Mouse (Mus musculus): ENCODE measurements around the gene Klb. TPM values are rescaled to one million over a fixed set of nuclear protein-coding genes. Genes with fewer than 3 reads are reported as not detected.

Klb gene
- total RNA-seq, 2 experiments from 2014 or later, result 0.28 to 0.53 TPM

DNA sequence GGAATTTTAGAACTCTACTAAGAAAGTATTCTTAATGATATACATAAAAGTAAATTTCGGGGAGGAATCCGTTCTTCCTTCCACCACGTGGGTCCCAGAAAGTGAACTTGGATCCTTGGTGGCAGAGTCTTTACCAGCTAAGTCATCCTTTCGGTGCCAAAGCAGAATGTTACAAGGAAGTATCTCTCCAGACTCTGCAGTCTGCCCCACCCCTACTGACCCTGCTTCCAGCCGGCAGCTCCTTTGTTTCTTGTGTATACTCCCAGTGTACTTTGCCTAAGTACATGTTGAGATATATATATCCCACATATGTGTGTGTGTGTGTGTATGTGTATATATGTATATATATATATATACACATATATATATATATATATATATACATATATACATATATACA, 81.3 kb downstream of the Klb start:
- DNase-seq (ENCODE audit: low spot score in 2 of 2), result no peak
- intact Hi-C loops (cut with DNase I), result no loop called here

Other genes starting within 250 kb of the Klb start
- gene Klhl5, start 240.8 kb upstream of the Klb start, total RNA-seq (2021), result 10 to 100 TPM; 40.9 to 45.3 TPM
- gene Wdr19, start 148.6 kb upstream of the Klb start, total RNA-seq (2021), result 10 to 100 TPM; 15.9 to 19.7 TPM
- gene Rfc1, start 12.6 kb upstream of the Klb start, total RNA-seq (2021), result 10 to 100 TPM; 27.8 to 30.3 TPM
- 100 to 1,000 TPM; 655 to 668 TPM for gene Rpl9, start 43.1 kb downstream of the Klb start, total RNA-seq (2021)
- 10 to 100 TPM; 33.3 to 33.4 TPM for gene Lias, start 43.2 kb downstream of the Klb start, total RNA-seq (2021)
- 10 to 100 TPM; 23.9 to 29.7 TPM for gene Ugdh, start 87.6 kb downstream of the Klb start, total RNA-seq (2021)
- not detected for gene Gm43552, start 144.5 kb downstream of the Klb start, total RNA-seq (2021)
- 100 to 1,000 TPM; 152 to 164 TPM for gene Smim14, start 188.9 kb downstream of the Klb start, total RNA-seq (2021)
- 100 to 1,000 TPM; 125 to 129 TPM for gene Ube2k, start 188.9 kb downstream of the Klb start, total RNA-seq (2021)